Mouse (Mus musculus) midbrain, embryonic 15.5 days (tissue): ENCODE measurements around the gene Sod3. TPM values are rescaled to one million over a fixed set of nuclear protein-coding genes. Genes with fewer than 3 reads are reported as not detected.

Experiments
- ATAC-seq: fragments of 200-750 bp; cut with Nextera tagmentation; replicated peaks from 2 replicates; pipeline ENCODE4 v1.8.0; 2017; ENCODE audit warnings: moderate TSS enrichment
- H3K27ac ChIP-seq: fragments of 300-500 bp; sonication (generic); 2 replicates; pipeline ENCODE4 v1.5.1; 2015; ENCODE audit warnings: mild to moderate bottlenecking, inconsistent platforms
- H3K27me3 ChIP-seq: fragments of 300-500 bp; sonication (generic); replicated peaks from 2 replicates; pipeline ENCODE4 v1.6.1; 2015; ENCODE audit warnings: inconsistent platforms
- H3K36me3 ChIP-seq: fragments of 300-500 bp; sonication (generic); replicated peaks from 2 replicates; pipeline ENCODE4 v1.6.1; 2015; ENCODE audit warnings: inconsistent platforms
- H3K4me1 ChIP-seq: fragments of 300-500 bp; sonication (generic); 2 replicates; pipeline ENCODE4 v1.6.1; 2015; ENCODE audit warnings: inconsistent platforms
- H3K4me2 ChIP-seq: fragments of 300-500 bp; sonication (generic); 2 replicates; pipeline ENCODE4 v1.6.1; 2015; ENCODE audit warnings: inconsistent platforms, mild to moderate bottlenecking, moderate library complexity
- H3K4me3 ChIP-seq: fragments of 300-500 bp; sonication (generic); 2 replicates; pipeline ENCODE4 v1.5.1; 2015; ENCODE audit warnings: mild to moderate bottlenecking, inconsistent platforms
- H3K9ac ChIP-seq: fragments of 300-500 bp; sonication (generic); 2 replicates; pipeline ENCODE4 v1.6.1; 2015; ENCODE audit warnings: mild to moderate bottlenecking, inconsistent platforms
- H3K9me3 ChIP-seq: fragments of 300-500 bp; sonication (generic); 2 replicates; pipeline ENCODE4 v1.6.1; 2016; ENCODE audit warnings: inconsistent platforms
- WGBS: fragments of 180-500 bp; shearing (Covaris S2); methylation state at CpG from one replicate; pipeline ENCODE4 v1.1.7; 2015; ENCODE audit warnings: mixed read lengths; 5-methylcytosine and 5-hydroxymethylcytosine counted together
- polyA plus RNA-seq: library from polyadenylated mRNA; unstranded; fragments of >200 nt; fragmentation: Nextera tagmentation; extraction: Ambion mirVana; gene quantifications from 2 replicates; pipeline ENCODE4 v1.2.1, GENCODE M21; 2015

Sod3 gene
- polyA plus RNA-seq, result 2.0 and 2.1 TPM in 2 replicates

GRCm38 (mm10) chr5:52363468-52364150 lies at the start of gene Sod3:
Sod3 (plus strand) TSS chr5:52363791.
- H3K27ac ChIP-seq, result no peak within 1 kb of the TSS
- peaks cover 13% of the 10 kb centered on the region for H3K4me1 ChIP-seq
- H3K27me3 ChIP-seq, result peaks cover 4% of the 10 kb centered on the region; the same call in 1 of the 2 replicates
- H3K4me3 ChIP-seq, result no peak within 1 kb of the TSS
- ATAC-seq, result no peak
- H3K9me3 ChIP-seq, result no peaks in the 10 kb centered on the region
- H3K9ac ChIP-seq, result no peak within 1 kb of the TSS
- 16% methylated on average over 11 of the region's 11 CpGs for WGBS
- no peak within 1 kb of the TSS for H3K4me2 ChIP-seq
- no peaks in the 10 kb centered on the region for H3K36me3 ChIP-seq

GRCm38 (mm10) chr5:52316926-52317325 lies 46.7 kb upstream of the Sod3 start:
- no peaks in the 10 kb centered on the region for H3K9me3 ChIP-seq
- 93% methylated on average over 7 of the region's 7 CpGs for WGBS
- H3K36me3 ChIP-seq, result no peaks in the 10 kb centered on the region
- no peaks in the 10 kb centered on the region for H3K27me3 ChIP-seq
- no peak overlapping the region for H3K4me3 ChIP-seq
- no peak overlapping the region for H3K27ac ChIP-seq
- H3K4me1 ChIP-seq, result no peaks in the 10 kb centered on the region
- no peak overlapping the region for H3K9ac ChIP-seq
- no peak overlapping the region for H3K4me2 ChIP-seq
- ATAC-seq, result no peak

- Histone ChIP-seq H3K27me3 (no peaks in the 10 kb centered on the region), H3K9me3 (no peaks in the 10 kb centered on the region), H3K27ac (no peak overlapping the region), H3K36me3 (no peaks in the 10 kb centered on the region), H3K4me2 (no peak overlapping the region), H3K4me1 (no peaks in the 10 kb centered on the region), H3K4me3 (no peak overlapping the region), H3K9ac (no peak overlapping the region)
- no peak for ATAC-seq
- WGBS, result 76% methylated on average over 8 of the region's 8 CpGs
These were observed 44.1 kb upstream of the Sod3 start for GRCm38 (mm10) chr5:52319499-52319898.

GRCm38 (mm10) chr5:52332120-52332519 lies 31.5 kb upstream of the Sod3 start:
- Histone ChIP-seq H3K27me3 (no peaks in the 10 kb centered on the region), H3K9me3 (no peaks in the 10 kb centered on the region), H3K9ac (no peak overlapping the region), H3K4me2 (no peak overlapping the region), H3K4me1 (peaks cover 6% of the 10 kb centered on the region), H3K36me3 (no peaks in the 10 kb centered on the region), H3K4me3 (no peak overlapping the region), H3K27ac (no peak overlapping the region)
- WGBS, result 15% methylated on average over 8 of the region's 8 CpGs
- ATAC-seq, result peak; percentile 27; the same call in 1 of the 2 replicates

- 75% methylated on average over 3 of the region's 3 CpGs for WGBS
- H3K9ac ChIP-seq, result no peak overlapping the region
- H3K4me3 ChIP-seq, result no peak overlapping the region
- no peak overlapping the region for H3K27ac ChIP-seq
- H3K4me2 ChIP-seq, result no peak overlapping the region
- no peaks in the 10 kb centered on the region for H3K36me3 ChIP-seq
- ATAC-seq, result no peak
- H3K27me3 ChIP-seq, result no peaks in the 10 kb centered on the region
- no peaks in the 10 kb centered on the region for H3K9me3 ChIP-seq
- peaks cover 6% of the 10 kb centered on the region for H3K4me1 ChIP-seq
These were observed 28.0 kb upstream of the Sod3 start for GRCm38 (mm10) chr5:52335590-52335989.

GRCm38 (mm10) chr5:52339134-52339533 lies 24.5 kb upstream of the Sod3 start:
- WGBS, result 86% methylated on average over 2 of the region's 2 CpGs
- Histone ChIP-seq H3K36me3 (no peaks in the 10 kb centered on the region), H3K4me3 (no peak overlapping the region), H3K4me2 (no peak overlapping the region), H3K27me3 (no peaks in the 10 kb centered on the region), H3K9me3 (no peaks in the 10 kb centered on the region), H3K27ac (no peak overlapping the region), H3K4me1 (no peaks in the 10 kb centered on the region), H3K9ac (no peak overlapping the region)
- ATAC-seq, result no peak

- H3K4me3 ChIP-seq, result no peak overlapping the region
- H3K27me3 ChIP-seq, result no peaks in the 10 kb centered on the region
- no peaks in the 10 kb centered on the region for H3K4me1 ChIP-seq
- H3K9me3 ChIP-seq, result no peaks in the 10 kb centered on the region
- no peaks in the 10 kb centered on the region for H3K36me3 ChIP-seq
- no peak for ATAC-seq
- H3K27ac ChIP-seq, result no peak overlapping the region
- no peak overlapping the region for H3K9ac ChIP-seq
- 76% methylated on average over 2 of the region's 2 CpGs for WGBS
- H3K4me2 ChIP-seq, result no peak overlapping the region
These were observed 16.7 kb upstream of the Sod3 start for GRCm38 (mm10) chr5:52346890-52347289.

- Histone ChIP-seq H3K4me2 (no peak overlapping the region), H3K36me3 (no peaks in the 10 kb centered on the region), H3K4me3 (no peak overlapping the region), H3K27ac (no peak overlapping the region), H3K9ac (no peak overlapping the region), H3K4me1 (no peaks in the 10 kb centered on the region), H3K27me3 (no peaks in the 10 kb centered on the region), H3K9me3 (no peaks in the 10 kb centered on the region)
- ATAC-seq, result no peak
- 91% methylated on average over 2 of the region's 2 CpGs for WGBS
These were observed 13.1 kb upstream of the Sod3 start for GRCm38 (mm10) chr5:52350451-52350850.

GRCm38 (mm10) chr5:52351561-52351960 lies 12.0 kb upstream of the Sod3 start:
- no peak overlapping the region for H3K9ac ChIP-seq
- no peaks in the 10 kb centered on the region for H3K36me3 ChIP-seq
- no peak overlapping the region for H3K27ac ChIP-seq
- H3K9me3 ChIP-seq, result no peaks in the 10 kb centered on the region
- ATAC-seq, result no peak
- H3K27me3 ChIP-seq, result no peaks in the 10 kb centered on the region
- H3K4me1 ChIP-seq, result no peaks in the 10 kb centered on the region
- H3K4me2 ChIP-seq, result no peak overlapping the region
- no peak overlapping the region for H3K4me3 ChIP-seq
- 92% methylated on average over 2 of the region's 2 CpGs for WGBS

- 84% methylated on average over 5 of the region's 5 CpGs for WGBS
- Histone ChIP-seq H3K9me3 (no peaks in the 10 kb centered on the region), H3K36me3 (no peaks in the 10 kb centered on the region), H3K27ac (no peak overlapping the region), H3K4me3 (no peak overlapping the region), H3K9ac (no peak overlapping the region), H3K4me2 (no peak overlapping the region), H3K27me3 (no peaks in the 10 kb centered on the region), H3K4me1 (no peaks in the 10 kb centered on the region)
- ATAC-seq, result no peak
These were observed 10.9 kb upstream of the Sod3 start for GRCm38 (mm10) chr5:52352730-52353129.

GRCm38 (mm10) chr5:52354441-52354840 lies 9.2 kb upstream of the Sod3 start:
- H3K4me3 ChIP-seq, result no peak overlapping the region
- no peaks in the 10 kb centered on the region for H3K4me1 ChIP-seq
- H3K9ac ChIP-seq, result no peak overlapping the region
- H3K4me2 ChIP-seq, result no peak overlapping the region
- WGBS, result 87% methylated on average over 4 of the region's 4 CpGs
- no peaks in the 10 kb centered on the region for H3K9me3 ChIP-seq
- H3K36me3 ChIP-seq, result no peaks in the 10 kb centered on the region
- H3K27me3 ChIP-seq, result no peaks in the 10 kb centered on the region
- H3K27ac ChIP-seq, result no peak overlapping the region
- no peak for ATAC-seq

GRCm38 (mm10) chr5:52355612-52356011 lies 8.0 kb upstream of the Sod3 start:
- H3K27me3 ChIP-seq, result no peaks in the 10 kb centered on the region
- H3K9me3 ChIP-seq, result no peaks in the 10 kb centered on the region
- no peaks in the 10 kb centered on the region for H3K36me3 ChIP-seq
- no peak overlapping the region for H3K4me2 ChIP-seq
- H3K27ac ChIP-seq, result no peak overlapping the region
- H3K9ac ChIP-seq, result no peak overlapping the region
- peaks cover 5% of the 10 kb centered on the region; the same call in 1 of the 2 replicates for H3K4me1 ChIP-seq
- no peak overlapping the region for H3K4me3 ChIP-seq
- WGBS, result 84% methylated on average over 7 of the region's 7 CpGs
- no peak for ATAC-seq

GRCm38 (mm10) chr5:52357175-52357754 lies 6.3 kb upstream of the Sod3 start:
- WGBS, result 69% methylated on average over 9 of the region's 9 CpGs
- no peak for ATAC-seq
- no peaks in the 10 kb centered on the region for H3K36me3 ChIP-seq

More at GRCm38 (mm10) chr5:52357175-52357754, 6.3 kb upstream of the Sod3 start:
- Histone ChIP-seq H3K27me3 (no peaks in the 10 kb centered on the region), H3K4me2 (no peak overlapping the region), H3K9me3 (no peaks in the 10 kb centered on the region), H3K4me1 (peaks cover 5% of the 10 kb centered on the region; the same call in 1 of the 2 replicates), H3K27ac (no peak overlapping the region), H3K4me3 (no peak overlapping the region), H3K9ac (no peak overlapping the region)
